Mouse (Mus musculus) forebrain, embryonic 15.5 days (tissue): ENCODE results near the gene Hacd4. TPM values are rescaled to one million over a fixed set of nuclear protein-coding genes. Genes with fewer than 3 reads are reported as not detected.

Experiments
- ATAC-seq: fragments of 200-750 bp; cut with Nextera tagmentation; replicated peaks from 2 replicates; pipeline ENCODE4 v1.8.0; 2017; ENCODE audit warnings: mild to moderate bottlenecking, moderate TSS enrichment, moderate library complexity
- H3K27ac ChIP-seq: fragments of 300-500 bp; sonication (generic); replicated peaks from 2 replicates; pipeline ENCODE4 v1.5.1; 2015; ENCODE audit warnings: mild to moderate bottlenecking, inconsistent platforms
- H3K27me3 ChIP-seq: fragments of 300-500 bp; sonication (generic); 2 replicates; pipeline ENCODE4 v1.6.1; 2015; ENCODE audit warnings: inconsistent platforms
- H3K36me3 ChIP-seq: fragments of 300-500 bp; sonication (generic); 2 replicates; pipeline ENCODE4 v1.6.1; 2015; ENCODE audit warnings: mild to moderate bottlenecking, inconsistent platforms
- H3K4me1 ChIP-seq: fragments of 300-500 bp; sonication (generic); 2 replicates; pipeline ENCODE4 v1.6.1; 2015; ENCODE audit warnings: inconsistent platforms
- H3K4me2 ChIP-seq: fragments of 300-500 bp; sonication (generic); replicated peaks from 2 replicates; pipeline ENCODE4 v1.6.1; 2015; ENCODE audit warnings: mild to moderate bottlenecking, inconsistent platforms
- H3K4me3 ChIP-seq: fragments of 300-500 bp; sonication (generic); 2 replicates; pipeline ENCODE4 v1.5.1; 2015; ENCODE audit warnings: mild to moderate bottlenecking, inconsistent platforms
- H3K9ac ChIP-seq: fragments of 300-500 bp; sonication (generic); replicated peaks from 2 replicates; pipeline ENCODE4 v1.6.1; 2015; ENCODE audit warnings: mild to moderate bottlenecking, inconsistent platforms
- H3K9me3 ChIP-seq: fragments of 300-500 bp; sonication (generic); 2 replicates; pipeline ENCODE4 v1.6.1; 2016; ENCODE audit warnings: inconsistent platforms
- WGBS: fragments of 180-500 bp; shearing (Covaris S2); methylation state at CpG from one replicate; pipeline ENCODE4 v1.1.7; 2015; ENCODE audit warnings: mixed read lengths; 5-methylcytosine and 5-hydroxymethylcytosine counted together
- polyA plus RNA-seq: library from polyadenylated mRNA; unstranded; fragments of >200 nt; fragmentation: Nextera tagmentation; extraction: Ambion mirVana; gene quantifications from 2 replicates; pipeline ENCODE4 v1.2.1, GENCODE M21; 2015

Gene Hacd4
- 2.6 and 3.5 TPM in 2 replicates for polyA plus RNA-seq

DNA sequence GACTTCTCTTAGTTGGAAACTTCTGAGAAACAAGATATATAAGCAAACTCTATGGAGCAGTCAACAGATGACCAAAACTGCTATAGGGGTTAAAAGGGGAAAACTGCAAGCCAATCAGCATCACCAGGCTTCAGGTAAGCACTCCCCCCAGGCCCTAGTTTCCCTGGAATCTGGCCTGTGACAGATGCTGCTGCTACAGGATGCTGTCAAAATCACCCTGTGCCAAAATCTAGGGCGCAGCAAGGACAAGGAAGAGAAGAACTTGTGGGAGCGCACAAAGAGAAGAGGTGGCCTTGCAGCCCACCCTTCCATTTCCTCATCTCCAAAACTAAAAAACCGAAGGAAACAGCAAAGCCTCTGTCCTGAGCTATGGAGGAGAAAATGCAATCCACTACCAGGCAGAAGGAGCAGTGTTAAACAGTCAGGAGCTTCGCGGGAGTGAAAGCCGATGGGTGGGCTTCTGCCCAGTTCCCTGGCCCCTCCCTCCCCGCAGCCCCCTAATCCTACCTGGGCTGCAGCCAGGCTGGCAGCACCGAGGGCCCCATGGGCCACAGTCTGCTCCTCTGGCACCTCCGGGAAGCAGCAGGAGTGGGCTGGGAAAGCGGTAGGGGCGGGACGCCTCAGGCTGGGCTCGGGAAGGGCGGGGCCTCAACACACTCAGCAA, at the start of gene Hacd4:
Gene Hacd4, minus strand, starts transcription at position 603 of the 664 bp plus-strand sequence.
- peak; percentile 93 for ATAC-seq
- Histone ChIP-seq H3K36me3 (no peaks in the 10 kb centered on the region), H3K27ac (no peak within 1 kb of the TSS), H3K4me3 (peak within 1 kb of the TSS; percentile 35), H3K4me2 (peak within 1 kb of the TSS; percentile 50), H3K27me3 (no peaks in the 10 kb centered on the region), H3K4me1 (peaks cover 11% of the 10 kb centered on the region), H3K9ac (peak within 1 kb of the TSS; percentile 40), H3K9me3 (no peaks in the 10 kb centered on the region)
- WGBS: 9% methylated on average over 14 of the region's 14 CpGs

DNA sequence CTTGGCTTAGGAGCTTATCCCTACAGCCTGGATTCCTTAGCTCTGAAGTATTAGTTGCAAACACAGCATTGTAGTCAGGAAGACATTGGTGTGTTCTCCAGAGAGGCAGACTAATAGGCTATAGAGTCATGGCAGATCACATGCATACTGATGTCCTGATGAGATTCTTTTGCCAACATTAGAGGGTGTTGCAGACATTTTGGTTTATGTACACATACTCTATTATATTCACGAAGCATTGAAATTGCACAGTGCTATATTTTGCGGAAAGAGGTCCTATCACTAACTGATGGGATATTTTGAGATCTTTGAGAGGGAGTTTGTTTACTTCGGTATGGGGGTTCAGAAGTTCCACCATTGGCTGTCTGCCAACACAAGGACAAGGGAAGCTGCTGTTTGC, 49.4 kb upstream of the Hacd4 start:
- H3K4me1 ChIP-seq: no peaks in the 10 kb centered on the region
- no peak for ATAC-seq
- 87% methylated on average over 3 of the region's 3 CpGs for WGBS

DNA sequence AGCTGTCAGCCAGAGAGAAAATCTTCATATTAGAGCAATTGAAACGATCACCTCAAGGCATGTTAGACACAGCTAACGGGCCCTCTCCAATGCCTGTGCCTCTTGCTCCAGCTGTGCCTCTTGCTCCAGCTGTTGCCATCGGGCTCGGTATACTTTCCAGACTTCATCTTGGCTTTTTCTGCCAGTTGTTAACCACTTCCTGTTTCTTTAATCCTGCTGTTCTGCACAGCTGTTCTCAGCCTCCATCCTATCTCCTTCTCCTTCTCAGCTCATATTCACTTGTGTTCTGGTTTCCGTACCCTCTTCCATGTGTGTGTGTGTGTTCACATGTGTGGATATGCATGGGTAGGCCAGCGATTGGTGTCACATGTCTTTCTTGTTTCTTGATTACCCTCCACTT, 41.4 kb upstream of the Hacd4 start:
- Histone ChIP-seq H3K27ac (no peak overlapping the region), H3K4me2 (no peak overlapping the region), H3K9ac (no peak overlapping the region), H3K4me1 (no peaks in the 10 kb centered on the region), H3K27me3 (no peaks in the 10 kb centered on the region), H3K36me3 (no peaks in the 10 kb centered on the region), H3K9me3 (no peaks in the 10 kb centered on the region), H3K4me3 (no peak overlapping the region)
- 85% methylated on average over 6 of the region's 6 CpGs for WGBS
- ATAC-seq: no peak

More for the DNA sequence above, 49.4 kb upstream of the Hacd4 start:
- Histone ChIP-seq H3K36me3 (no peaks in the 10 kb centered on the region), H3K9me3 (no peaks in the 10 kb centered on the region), H3K4me3 (no peak overlapping the region), H3K9ac (no peak overlapping the region), H3K27ac (no peak overlapping the region), H3K27me3 (no peaks in the 10 kb centered on the region), H3K4me2 (no peak overlapping the region)

DNA sequence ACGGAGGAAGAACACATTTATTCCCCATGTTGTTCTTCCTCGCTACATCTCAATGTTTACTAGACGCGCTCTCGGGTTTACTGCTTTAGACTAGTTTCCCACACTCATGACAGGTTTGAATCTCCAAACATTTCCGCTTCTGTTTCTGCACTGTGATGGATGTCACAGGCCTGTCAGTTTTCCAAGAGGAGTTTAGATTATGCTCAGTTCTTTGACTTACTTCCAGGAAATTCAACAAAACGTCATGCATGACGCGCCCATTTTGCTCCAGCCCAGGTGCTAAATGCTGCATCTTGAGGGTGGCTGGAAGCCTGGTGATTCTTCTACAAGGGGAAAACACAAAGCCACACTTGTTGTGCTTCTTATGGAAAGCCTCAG, 40.1 kb upstream of the Hacd4 start:
- no peak overlapping the region for H3K27ac ChIP-seq
- no peak overlapping the region for H3K9ac ChIP-seq
- no peak overlapping the region for H3K4me2 ChIP-seq
- no peaks in the 10 kb centered on the region for H3K36me3 ChIP-seq
- H3K4me3 ChIP-seq: no peak overlapping the region
- H3K9me3 ChIP-seq: no peaks in the 10 kb centered on the region
- WGBS: 77% methylated on average over 9 of the region's 9 CpGs
- ATAC-seq: no peak
- no peaks in the 10 kb centered on the region for H3K4me1 ChIP-seq
- no peaks in the 10 kb centered on the region for H3K27me3 ChIP-seq

DNA sequence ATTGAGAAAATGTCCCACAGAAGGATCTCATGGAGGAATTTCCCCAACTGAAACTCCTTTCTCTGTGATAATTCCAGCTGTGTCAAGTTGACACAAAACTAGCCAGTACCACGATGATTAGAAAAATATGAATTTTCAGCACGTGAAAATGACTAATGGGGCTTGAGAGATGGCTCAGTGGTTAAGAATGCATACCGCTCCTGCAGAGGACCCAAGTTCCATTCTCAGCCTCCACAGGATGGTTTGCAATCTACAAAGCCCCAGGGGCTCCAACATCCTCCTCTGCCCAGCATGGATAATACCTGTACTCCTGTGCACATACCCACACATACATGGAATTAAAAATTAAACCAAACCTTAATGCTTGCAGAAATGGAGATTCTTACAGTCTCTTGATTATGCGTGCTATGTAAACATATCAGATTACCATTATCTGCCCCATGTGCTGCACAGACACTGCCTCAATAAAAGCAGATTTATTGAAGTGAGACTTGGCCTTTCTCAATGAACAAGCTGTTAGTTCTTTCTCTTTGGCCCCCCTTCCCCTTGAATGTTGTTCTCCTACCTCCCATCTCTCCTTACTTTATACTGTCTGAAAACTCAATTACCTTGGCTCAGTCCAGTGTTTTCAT, 39.6 kb upstream of the Hacd4 start:
- no peak for ATAC-seq
- no peak overlapping the region for H3K9ac ChIP-seq
- H3K4me3 ChIP-seq: no peak overlapping the region
- no peak overlapping the region for H3K4me2 ChIP-seq
- no peaks in the 10 kb centered on the region for H3K27me3 ChIP-seq
- H3K4me1 ChIP-seq: no peaks in the 10 kb centered on the region
- 93% methylated on average over 4 of the region's 4 CpGs for WGBS
- no peak overlapping the region for H3K27ac ChIP-seq
- no peaks in the 10 kb centered on the region for H3K9me3 ChIP-seq
- no peaks in the 10 kb centered on the region for H3K36me3 ChIP-seq

DNA sequence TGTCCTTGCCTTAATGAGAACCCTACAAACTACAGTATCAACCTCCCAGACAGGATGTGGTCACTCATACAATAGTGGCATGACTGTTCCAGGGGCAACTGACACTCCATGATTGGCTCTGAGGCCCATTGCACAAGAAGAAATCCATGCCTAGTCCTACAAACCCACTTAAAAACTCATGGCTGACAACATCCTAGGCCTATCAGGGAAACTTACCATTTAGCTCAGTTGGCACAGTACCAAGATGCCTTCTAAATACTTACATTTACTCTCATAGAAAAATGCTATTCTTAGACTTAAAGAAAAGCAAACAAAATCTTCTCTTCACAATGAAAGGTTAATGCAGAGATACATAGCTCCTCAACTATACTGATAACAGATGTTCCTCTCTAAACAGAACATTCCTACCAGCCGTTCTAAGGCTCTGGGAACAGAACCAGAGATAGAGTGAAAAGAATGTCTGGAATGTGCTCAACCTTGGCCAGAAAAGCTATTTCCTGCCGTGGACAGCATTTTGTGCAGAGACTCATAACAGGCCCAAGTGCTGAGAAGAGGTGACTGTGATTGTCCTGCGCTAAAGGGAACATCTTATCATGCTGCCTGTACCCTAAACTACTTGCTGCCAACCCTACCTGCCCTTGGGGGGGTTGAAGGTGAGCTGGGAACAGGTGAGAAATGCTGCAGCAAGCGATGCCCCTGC, 37.9 kb upstream of the Hacd4 start:
- H3K27me3 ChIP-seq: no peaks in the 10 kb centered on the region
- H3K9ac ChIP-seq: no peak overlapping the region
- no peaks in the 10 kb centered on the region for H3K36me3 ChIP-seq
- H3K4me3 ChIP-seq: no peak overlapping the region
- H3K9me3 ChIP-seq: no peaks in the 10 kb centered on the region
- no peaks in the 10 kb centered on the region for H3K4me1 ChIP-seq
- H3K4me2 ChIP-seq: no peak overlapping the region
- ATAC-seq: no peak
- 67% methylated on average over 4 of the region's 4 CpGs for WGBS
- no peak overlapping the region for H3K27ac ChIP-seq

DNA sequence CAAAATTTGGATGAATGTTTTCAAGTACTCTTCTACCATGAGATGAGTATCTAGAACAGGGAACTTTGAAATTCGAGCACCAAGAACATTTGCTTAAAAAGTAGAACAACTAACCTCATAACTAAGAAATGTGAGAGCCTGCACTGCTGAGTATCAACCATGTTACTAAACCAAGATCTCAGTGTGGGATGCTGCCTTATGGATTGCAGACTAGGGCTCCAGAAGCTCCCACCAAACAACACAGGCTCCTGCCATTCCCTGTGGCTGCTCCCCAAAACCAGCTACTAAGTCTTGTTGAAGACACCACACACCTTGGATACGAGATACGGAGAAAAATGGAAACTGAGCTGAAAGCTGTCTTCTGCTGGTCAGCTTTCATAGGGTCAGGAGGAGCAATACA, 37.4 kb upstream of the Hacd4 start:
- H3K27me3 ChIP-seq: no peaks in the 10 kb centered on the region
- H3K4me3 ChIP-seq: no peak overlapping the region
- H3K27ac ChIP-seq: no peak overlapping the region
- no peak overlapping the region for H3K9ac ChIP-seq
- no peaks in the 10 kb centered on the region for H3K36me3 ChIP-seq
- ATAC-seq: no peak
- no peaks in the 10 kb centered on the region for H3K4me1 ChIP-seq
- no peak overlapping the region for H3K4me2 ChIP-seq
- 84% methylated on average over 3 of the region's 3 CpGs for WGBS
- no peaks in the 10 kb centered on the region for H3K9me3 ChIP-seq

DNA sequence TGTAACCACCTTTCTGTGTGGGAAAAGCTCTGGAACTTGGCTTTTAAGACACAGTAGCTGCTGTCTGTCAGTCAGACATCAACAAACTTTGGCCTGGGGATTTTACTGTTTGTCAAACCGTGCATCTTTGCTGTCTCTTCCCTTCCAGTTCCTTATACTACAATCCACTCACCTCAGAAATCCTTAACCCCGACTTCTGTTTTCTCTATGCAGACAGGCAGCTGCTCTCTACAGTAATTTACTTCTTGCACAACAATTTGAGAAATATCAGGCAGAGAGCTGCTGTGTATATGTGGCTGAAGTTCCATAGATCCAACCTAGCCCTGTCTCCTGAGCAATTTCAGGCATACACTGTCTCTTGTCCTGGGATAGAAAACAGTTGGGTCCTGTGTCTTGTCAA, 32.8 kb upstream of the Hacd4 start:
- Histone ChIP-seq H3K27ac (no peak overlapping the region), H3K4me3 (no peak overlapping the region), H3K9me3 (no peaks in the 10 kb centered on the region), H3K4me2 (no peak overlapping the region), H3K9ac (no peak overlapping the region), H3K4me1 (no peaks in the 10 kb centered on the region), H3K27me3 (no peaks in the 10 kb centered on the region), H3K36me3 (no peaks in the 10 kb centered on the region)
- no peak for ATAC-seq
- 83% methylated on average over 2 of the region's 2 CpGs for WGBS

DNA sequence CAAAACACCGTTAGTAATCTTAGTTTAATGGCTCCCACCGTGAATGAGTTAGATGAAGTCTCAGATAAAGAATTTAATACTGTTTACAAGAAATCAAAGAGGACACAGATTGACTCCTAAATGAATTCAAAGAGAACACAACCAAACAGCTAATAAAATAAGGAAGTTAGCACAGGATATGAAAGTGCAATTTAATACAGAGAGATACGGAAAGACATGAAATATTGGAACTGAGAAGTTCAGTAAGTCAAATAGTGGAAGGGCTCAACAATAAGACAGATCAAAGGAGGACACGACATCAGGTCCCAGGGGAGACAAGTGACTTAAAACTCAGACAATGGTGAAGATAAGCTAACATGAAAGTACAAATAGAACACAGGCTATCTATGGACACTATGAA, 25.8 kb upstream of the Hacd4 start:
- ATAC-seq: no peak
- 87% methylated on average over 4 of the region's 4 CpGs for whole genome bisulfite sequencing

DNA sequence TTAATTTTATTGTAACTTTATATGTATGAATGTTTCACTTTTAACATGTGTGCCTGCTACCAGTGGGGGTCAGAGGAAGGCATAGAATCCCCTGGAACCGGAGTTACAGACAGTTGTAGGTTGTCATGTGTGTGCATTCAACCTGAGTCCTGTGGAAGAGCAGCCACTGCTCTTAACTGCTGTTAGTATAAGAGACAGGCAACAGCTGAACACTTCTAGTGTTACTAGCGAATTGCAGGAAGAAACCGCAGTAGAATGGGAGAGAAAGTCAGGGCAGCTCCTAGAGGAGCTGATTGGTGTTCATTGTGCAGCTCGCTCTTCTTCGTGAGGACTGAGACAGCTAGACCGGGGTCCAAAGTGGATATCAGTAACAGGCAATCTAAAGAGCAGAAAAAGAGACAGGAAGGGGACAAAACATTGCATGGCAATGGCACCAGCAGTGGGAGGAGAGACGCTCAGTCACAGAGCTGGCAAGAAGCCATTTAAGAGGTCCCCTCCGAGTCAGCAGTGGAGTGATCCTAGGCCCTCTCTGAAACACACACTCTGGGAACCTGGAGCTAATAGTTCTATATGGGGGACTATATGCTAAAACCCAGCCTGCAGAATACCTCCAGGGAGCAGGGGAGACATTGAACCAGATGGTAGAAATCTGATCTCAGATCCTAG, 24.4 kb upstream of the Hacd4 start:
- no peak overlapping the region for H3K27ac ChIP-seq
- 70% methylated on average over 8 of the region's 8 CpGs for WGBS
- ATAC-seq: no peak
- no peaks in the 10 kb centered on the region for H3K4me1 ChIP-seq
- no peak overlapping the region for H3K9ac ChIP-seq
- no peaks in the 10 kb centered on the region for H3K9me3 ChIP-seq
- H3K4me3 ChIP-seq: no peak overlapping the region
- H3K4me2 ChIP-seq: no peak overlapping the region
- no peaks in the 10 kb centered on the region for H3K36me3 ChIP-seq
- H3K27me3 ChIP-seq: no peaks in the 10 kb centered on the region

More for the DNA sequence above, 25.8 kb upstream of the Hacd4 start:
- Histone ChIP-seq H3K4me2 (no peak overlapping the region), H3K36me3 (no peaks in the 10 kb centered on the region), H3K9me3 (no peaks in the 10 kb centered on the region), H3K4me1 (no peaks in the 10 kb centered on the region), H3K9ac (no peak overlapping the region), H3K4me3 (no peak overlapping the region), H3K27me3 (no peaks in the 10 kb centered on the region), H3K27ac (no peak overlapping the region)

DNA sequence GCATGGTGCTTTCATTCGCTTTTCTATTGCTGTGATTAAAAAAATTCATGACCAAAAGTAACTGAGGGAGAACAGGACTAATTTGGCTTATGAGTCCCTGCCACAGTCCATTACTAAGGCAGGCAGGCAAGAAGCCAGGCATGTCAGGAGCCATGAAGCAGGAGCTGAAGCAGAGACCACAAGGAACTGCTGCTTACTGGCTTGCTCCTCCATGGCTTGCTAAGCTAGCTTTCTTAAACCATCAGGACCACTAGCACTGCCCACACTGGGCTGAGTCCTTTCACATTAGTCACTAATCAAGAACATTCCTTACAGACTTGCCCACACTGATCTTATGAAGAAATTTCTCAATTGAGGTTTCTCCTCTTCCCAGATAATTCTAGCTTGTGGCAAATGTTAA, 23.8 kb upstream of the Hacd4 start:
- H3K4me3 ChIP-seq: no peak overlapping the region
- ATAC-seq: no peak
- H3K9me3 ChIP-seq: no peaks in the 10 kb centered on the region
- no peak overlapping the region for H3K27ac ChIP-seq
- WGBS: 94% methylated on average over 1 of the region's 1 CpGs
- H3K9ac ChIP-seq: no peak overlapping the region
- no peaks in the 10 kb centered on the region for H3K36me3 ChIP-seq
- no peaks in the 10 kb centered on the region for H3K27me3 ChIP-seq
- H3K4me1 ChIP-seq: no peaks in the 10 kb centered on the region
- H3K4me2 ChIP-seq: no peak overlapping the region

DNA sequence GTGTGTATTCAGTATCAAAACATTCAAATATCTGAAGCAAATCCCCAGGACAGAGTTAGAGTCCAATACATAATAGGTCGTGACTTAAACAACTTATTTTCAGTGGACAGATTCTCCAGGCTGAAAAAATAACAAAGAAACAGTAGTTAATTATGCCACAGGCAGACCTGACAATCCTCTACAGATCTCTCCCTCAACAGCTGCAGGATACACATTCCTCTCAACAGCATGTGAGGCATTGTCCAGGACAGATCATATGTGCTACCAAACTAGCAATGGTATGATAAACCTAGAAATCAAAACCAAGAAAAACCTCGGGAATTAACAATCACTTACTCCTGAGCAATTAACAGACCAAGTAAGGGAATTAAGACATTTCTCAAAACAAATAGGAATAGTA, 22.6 kb upstream of the Hacd4 start:
- H3K9me3 ChIP-seq: no peaks in the 10 kb centered on the region
- no peak overlapping the region for H3K4me3 ChIP-seq
- no peak for ATAC-seq
- no peak overlapping the region for H3K27ac ChIP-seq
- 83% methylated on average over 2 of the region's 2 CpGs for WGBS
- H3K4me2 ChIP-seq: no peak overlapping the region
- H3K4me1 ChIP-seq: no peaks in the 10 kb centered on the region
- no peaks in the 10 kb centered on the region for H3K36me3 ChIP-seq
- no peak overlapping the region for H3K9ac ChIP-seq
- H3K27me3 ChIP-seq: no peaks in the 10 kb centered on the region
